Mouse (Mus musculus) liver, embryonic 15.5 days (tissue): Measurements from ENCODE around the gene Cacna1b. TPM values are rescaled to one million over a fixed set of nuclear protein-coding genes. Genes with fewer than 3 reads are reported as not detected.

Source experiments
- ATAC-seq: fragments of 200-750 bp; cut with Nextera tagmentation; 2 replicates; pipeline ENCODE4 v1.8.0; 2017; ENCODE audit warnings: moderate number of reproducible peaks, mild to moderate bottlenecking, moderate library complexity; ENCODE audit not compliant: insufficient read depth
- H3K27ac ChIP-seq: fragments of 300-500 bp; sonication (generic); replicated peaks from 2 replicates; pipeline ENCODE4 v1.5.1; 2015; ENCODE audit warnings: mild to moderate bottlenecking, inconsistent platforms
- H3K27me3 ChIP-seq: fragments of 300-500 bp; sonication (generic); 2 replicates; pipeline ENCODE4 v1.6.1; 2015; ENCODE audit warnings: mild to moderate bottlenecking, inconsistent platforms
- H3K36me3 ChIP-seq: fragments of 300-500 bp; sonication (generic); replicated peaks from 2 replicates; pipeline ENCODE4 v1.6.1; 2015; ENCODE audit warnings: moderate library complexity, mild to moderate bottlenecking, inconsistent platforms
- H3K4me1 ChIP-seq: fragments of 300-500 bp; sonication (generic); replicated peaks from 2 replicates; pipeline ENCODE4 v1.6.1; 2015; ENCODE audit warnings: inconsistent platforms
- H3K4me2 ChIP-seq: fragments of 300-500 bp; sonication (generic); 2 replicates; pipeline ENCODE4 v1.6.1; 2015; ENCODE audit warnings: moderate library complexity, mild to moderate bottlenecking, inconsistent platforms
- H3K4me3 ChIP-seq: fragments of 300-500 bp; sonication (generic); replicated peaks from 2 replicates; pipeline ENCODE4 v1.5.1; 2015; ENCODE audit warnings: mild to moderate bottlenecking, inconsistent platforms
- H3K9ac ChIP-seq: fragments of 300-500 bp; sonication (generic); 2 replicates; pipeline ENCODE4 v1.6.1; 2015; ENCODE audit warnings: moderate library complexity, mild to moderate bottlenecking, inconsistent platforms
- H3K9me3 ChIP-seq: fragments of 300-500 bp; sonication (generic); replicated peaks from 2 replicates; pipeline ENCODE4 v1.6.1; 2016; ENCODE audit warnings: inconsistent platforms
- WGBS: fragments of 180-500 bp; shearing (Covaris S2); methylation state at CpG from one replicate; pipeline ENCODE4 v1.1.7; 2015; ENCODE audit warnings: mixed read lengths; ENCODE audit not compliant: insufficient replicate concordance; 5-methylcytosine and 5-hydroxymethylcytosine counted together
- polyA plus RNA-seq: library from polyadenylated mRNA; unstranded; fragments of >200 nt; fragmentation: Nextera tagmentation; extraction: Ambion mirVana; gene quantifications from 2 replicates; pipeline ENCODE4 v1.2.1, GENCODE M21; 2015

The Cacna1b gene
- polyA plus RNA-seq, 1 experiment from 2014 or later: 0.02 TPM

DNA sequence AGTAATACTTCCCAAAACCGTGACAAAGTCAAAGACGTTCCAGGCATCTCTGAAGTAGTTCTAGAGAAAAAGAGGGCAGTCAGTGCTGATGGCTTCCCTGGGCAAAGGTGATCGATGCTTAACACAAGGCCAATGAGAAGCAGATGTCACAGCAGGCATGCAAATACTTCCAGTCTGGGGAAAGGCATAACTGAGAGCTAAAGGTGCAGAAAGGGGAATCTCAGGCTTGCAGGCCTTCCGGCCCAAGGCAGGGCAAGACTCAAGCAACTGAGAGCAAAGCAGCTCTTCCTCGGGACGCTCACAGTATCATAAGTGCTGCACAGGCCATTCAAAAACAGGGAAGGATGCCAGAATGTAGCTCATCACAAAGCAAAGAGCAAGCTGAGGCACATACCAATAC, 114.4 kb downstream of the Cacna1b start:
- Histone ChIP-seq H3K4me3 (no peak overlapping the region), H3K9me3 (no peaks in the 10 kb centered on the region), H3K9ac (no peak overlapping the region), H3K4me2 (no peak overlapping the region), H3K27ac (no peak overlapping the region), H3K27me3 (no peaks in the 10 kb centered on the region), H3K36me3 (no peaks in the 10 kb centered on the region), H3K4me1 (no peaks in the 10 kb centered on the region)
- WGBS: 59% methylated on average over 6 of the region's 6 CpGs
- ATAC-seq: no peak

DNA sequence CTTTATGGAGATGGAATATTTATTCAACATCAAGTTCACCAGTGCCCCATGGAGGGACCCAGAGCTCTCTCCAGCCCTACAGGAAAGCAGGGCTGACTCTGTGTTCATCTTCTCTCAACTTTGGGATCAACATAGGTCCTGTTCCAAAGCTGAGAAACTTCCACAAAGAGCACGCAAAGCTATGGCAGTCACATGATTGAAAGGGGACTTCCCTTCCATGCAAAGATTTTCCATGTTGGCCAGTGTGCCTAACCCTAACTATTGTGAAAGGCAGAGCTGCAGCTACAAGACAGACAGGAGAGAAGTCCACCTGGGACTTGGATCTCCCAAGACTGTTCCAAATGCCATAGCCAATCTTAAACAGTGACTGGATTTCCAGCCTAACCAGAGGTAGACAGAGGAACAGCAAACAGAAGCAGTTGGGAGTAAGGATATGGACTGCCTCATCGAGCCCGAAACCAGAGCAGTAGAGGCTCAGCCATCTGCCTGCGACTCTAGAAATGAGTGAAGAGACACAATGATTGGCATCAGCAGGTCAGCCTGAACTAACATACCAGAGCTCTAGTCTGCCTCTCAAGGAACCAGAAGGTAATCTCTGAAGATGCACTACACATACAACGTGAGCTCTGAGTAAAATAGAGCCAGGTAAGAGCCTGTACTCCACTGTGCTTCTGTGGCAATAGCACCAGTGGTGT, 116.4 kb downstream of the Cacna1b start:
- Histone ChIP-seq H3K4me1 (no peaks in the 10 kb centered on the region), H3K36me3 (no peaks in the 10 kb centered on the region), H3K9ac (no peak overlapping the region), H3K27ac (no peak overlapping the region), H3K4me2 (no peak overlapping the region), H3K27me3 (no peaks in the 10 kb centered on the region), H3K4me3 (no peak overlapping the region), H3K9me3 (no peaks in the 10 kb centered on the region)
- 61% methylated on average over 5 of the region's 5 CpGs for WGBS
- no peak for ATAC-seq

DNA sequence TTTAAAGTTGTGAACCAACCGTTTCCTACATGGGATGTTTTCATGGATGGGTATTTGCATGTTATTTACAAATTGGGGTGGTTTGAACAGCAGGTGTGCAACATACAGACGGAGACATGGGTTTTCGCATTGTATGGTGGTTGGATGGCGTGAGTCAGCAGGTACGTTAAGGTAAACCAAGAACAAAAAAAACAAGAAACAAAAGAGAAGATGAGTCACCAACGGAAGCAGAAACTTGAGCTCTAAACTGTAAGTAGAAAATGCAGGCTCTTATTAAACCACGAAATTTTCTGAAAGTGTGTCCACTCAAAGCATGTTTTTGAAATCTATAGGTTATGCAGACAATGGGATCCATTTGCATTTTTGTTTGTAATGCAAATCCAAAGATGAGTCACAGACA, 120.1 kb downstream of the Cacna1b start:
- Histone ChIP-seq H3K36me3 (no peaks in the 10 kb centered on the region), H3K9me3 (no peaks in the 10 kb centered on the region), H3K27me3 (no peaks in the 10 kb centered on the region), H3K9ac (no peak overlapping the region), H3K4me3 (no peak overlapping the region), H3K4me2 (no peak overlapping the region), H3K27ac (no peak overlapping the region), H3K4me1 (no peaks in the 10 kb centered on the region)
- no peak for ATAC-seq
- WGBS: 61% methylated on average over 7 of the region's 7 CpGs

DNA sequence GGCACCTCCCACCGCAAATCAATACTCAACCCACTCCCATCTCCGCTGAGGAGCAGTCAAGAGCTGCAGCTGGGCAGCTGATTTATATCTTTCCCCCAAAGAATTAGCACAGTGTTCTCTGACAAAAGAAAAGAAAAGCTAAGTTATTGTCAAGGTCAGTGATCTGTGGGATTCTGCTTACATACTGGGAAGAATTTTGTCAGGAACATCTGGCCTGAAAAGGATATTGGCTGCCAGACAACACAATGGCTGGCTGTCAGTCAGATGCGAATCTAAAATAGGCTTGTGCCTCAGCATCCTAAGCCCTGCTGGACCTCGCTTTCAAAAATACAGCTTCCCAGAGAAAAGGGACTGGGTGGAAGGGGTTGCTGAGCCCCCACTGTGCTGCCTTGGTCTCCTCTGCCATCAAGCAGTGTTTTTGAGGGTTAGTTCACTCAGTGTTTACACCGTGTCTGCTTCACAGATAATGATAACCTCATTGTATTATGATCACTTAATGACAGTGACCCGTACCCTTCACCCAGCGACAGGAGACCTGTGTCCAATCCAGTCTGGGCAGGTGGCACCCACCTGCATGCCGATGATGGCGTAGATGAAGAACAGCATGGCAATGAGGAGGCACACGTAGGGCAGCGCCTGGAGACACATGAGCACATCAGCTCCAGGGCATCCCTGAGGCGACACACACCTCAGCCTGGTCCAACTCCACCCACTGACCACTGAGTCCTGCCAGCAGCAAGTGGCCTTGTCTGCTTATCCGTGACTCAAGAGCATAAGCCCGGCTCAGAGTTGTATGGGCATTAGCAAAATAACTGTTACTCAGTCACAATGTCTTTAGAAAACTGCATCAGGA, 124.6 kb downstream of the Cacna1b start:
- no peaks in the 10 kb centered on the region for H3K27me3 ChIP-seq
- H3K4me3 ChIP-seq: no peak overlapping the region
- WGBS: 60% methylated on average over 14 of the region's 14 CpGs
- no peaks in the 10 kb centered on the region for H3K4me1 ChIP-seq
- H3K9me3 ChIP-seq: no peaks in the 10 kb centered on the region
- H3K27ac ChIP-seq: no peak overlapping the region
- no peaks in the 10 kb centered on the region for H3K36me3 ChIP-seq
- no peak for ATAC-seq
- H3K4me2 ChIP-seq: no peak overlapping the region
- no peak overlapping the region for H3K9ac ChIP-seq

DNA sequence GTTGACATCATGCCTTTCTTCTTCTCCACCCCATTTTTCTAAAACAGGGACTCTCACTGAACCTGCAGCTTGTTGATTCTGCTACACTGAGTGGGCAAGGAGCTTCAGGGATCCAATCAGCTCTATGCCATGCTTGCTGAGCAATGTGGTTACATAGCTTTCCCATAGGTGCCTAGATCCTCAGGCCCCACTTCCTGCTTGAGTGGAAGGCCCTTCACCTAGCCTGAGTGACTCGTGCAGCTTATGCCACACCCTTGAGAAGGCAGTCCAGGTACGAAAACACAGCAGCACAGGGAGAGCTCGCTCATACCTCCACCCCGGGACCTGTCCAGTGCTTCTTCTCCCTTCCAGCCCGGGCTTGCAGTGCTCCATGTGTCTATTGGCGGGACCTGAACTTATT, 129.3 kb downstream of the Cacna1b start:
- H3K4me1 ChIP-seq: no peaks in the 10 kb centered on the region
- no peak overlapping the region for H3K9ac ChIP-seq
- H3K4me3 ChIP-seq: no peak overlapping the region
- H3K9me3 ChIP-seq: no peaks in the 10 kb centered on the region
- WGBS: 58% methylated on average over 6 of the region's 6 CpGs
- H3K4me2 ChIP-seq: no peak overlapping the region
- no peaks in the 10 kb centered on the region for H3K27me3 ChIP-seq
- ATAC-seq: no peak
- no peak overlapping the region for H3K27ac ChIP-seq
- H3K36me3 ChIP-seq: no peaks in the 10 kb centered on the region

DNA sequence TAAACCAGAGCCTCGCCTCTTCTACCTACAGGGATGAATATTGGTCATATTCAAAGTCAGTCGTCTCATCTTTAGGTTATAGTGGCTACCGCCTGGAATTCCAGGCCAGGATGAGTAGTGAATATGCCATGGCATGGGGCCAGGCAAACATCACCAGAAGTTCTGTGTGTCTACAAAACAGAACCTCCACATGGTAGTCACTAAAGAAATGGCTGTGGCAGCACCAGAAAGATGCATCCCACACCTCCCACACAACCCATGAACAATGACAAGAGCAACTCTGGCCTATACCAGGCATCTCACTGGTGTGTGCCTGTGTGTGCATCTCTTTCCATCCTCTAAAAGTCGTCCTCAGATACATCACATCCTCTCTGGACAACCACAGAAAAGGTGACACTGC, 145.8 kb downstream of the Cacna1b start:
- no peak for ATAC-seq
- H3K27ac ChIP-seq: no peak overlapping the region
- H3K4me2 ChIP-seq: no peak overlapping the region
- H3K36me3 ChIP-seq: no peaks in the 10 kb centered on the region
- WGBS: 51% methylated on average over 4 of the region's 4 CpGs
- H3K9me3 ChIP-seq: no peaks in the 10 kb centered on the region
- no peaks in the 10 kb centered on the region for H3K27me3 ChIP-seq
- no peak overlapping the region for H3K4me3 ChIP-seq
- H3K9ac ChIP-seq: no peak overlapping the region
- no peaks in the 10 kb centered on the region for H3K4me1 ChIP-seq

DNA sequence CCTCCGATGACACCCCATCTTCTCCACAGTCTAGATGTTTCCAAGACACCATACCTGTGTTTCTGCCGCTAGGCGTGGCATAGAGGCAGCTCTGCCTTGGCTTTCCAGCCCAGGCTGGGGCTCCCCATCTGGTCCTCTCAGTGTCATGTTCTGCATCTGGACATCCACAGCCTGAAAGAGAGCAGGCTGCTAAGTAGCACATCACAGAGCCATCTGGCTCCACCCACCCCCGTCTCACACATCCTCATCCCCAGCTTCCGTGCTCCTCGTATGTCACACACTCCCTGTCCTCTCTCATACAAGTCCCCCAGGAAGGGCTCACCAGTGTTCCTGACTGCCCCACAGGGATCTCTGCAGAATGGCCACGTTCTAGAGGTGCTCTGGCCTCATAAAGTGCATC, 153.2 kb downstream of the Cacna1b start:
- Histone ChIP-seq H3K4me2 (no peak overlapping the region), H3K27me3 (no peaks in the 10 kb centered on the region), H3K9me3 (no peaks in the 10 kb centered on the region), H3K27ac (no peak overlapping the region), H3K9ac (no peak overlapping the region), H3K4me3 (no peak overlapping the region), H3K36me3 (no peaks in the 10 kb centered on the region), H3K4me1 (no peaks in the 10 kb centered on the region)
- 56% methylated on average over 7 of the region's 7 CpGs for WGBS
- no peak for ATAC-seq

DNA sequence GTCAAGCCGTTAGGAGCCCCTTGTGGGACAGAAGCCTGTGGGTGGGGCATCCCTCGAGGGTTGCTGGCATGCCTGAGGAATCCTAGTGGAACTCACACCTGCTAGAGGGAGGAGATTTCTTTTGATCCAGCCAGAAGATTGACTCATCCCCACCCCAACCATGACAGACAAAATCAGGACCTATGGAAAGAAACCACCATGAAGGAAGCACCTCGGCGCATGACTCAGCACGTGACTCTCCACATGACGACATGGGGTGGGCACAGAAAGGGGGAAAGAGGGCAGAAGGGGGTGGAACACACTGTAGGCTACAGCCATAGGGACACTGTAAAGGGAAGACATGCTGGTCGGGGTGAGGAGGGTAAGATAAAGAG, 154.2 kb downstream of the Cacna1b start:
- Histone ChIP-seq H3K27me3 (no peaks in the 10 kb centered on the region), H3K9me3 (no peaks in the 10 kb centered on the region), H3K36me3 (no peaks in the 10 kb centered on the region), H3K9ac (no peak overlapping the region), H3K27ac (no peak overlapping the region), H3K4me3 (no peak overlapping the region), H3K4me2 (no peak overlapping the region; the same call in 1 of the 2 replicates), H3K4me1 (no peaks in the 10 kb centered on the region)
- 14% methylated on average over 7 of the region's 7 CpGs for WGBS
- ATAC-seq: no peak

DNA sequence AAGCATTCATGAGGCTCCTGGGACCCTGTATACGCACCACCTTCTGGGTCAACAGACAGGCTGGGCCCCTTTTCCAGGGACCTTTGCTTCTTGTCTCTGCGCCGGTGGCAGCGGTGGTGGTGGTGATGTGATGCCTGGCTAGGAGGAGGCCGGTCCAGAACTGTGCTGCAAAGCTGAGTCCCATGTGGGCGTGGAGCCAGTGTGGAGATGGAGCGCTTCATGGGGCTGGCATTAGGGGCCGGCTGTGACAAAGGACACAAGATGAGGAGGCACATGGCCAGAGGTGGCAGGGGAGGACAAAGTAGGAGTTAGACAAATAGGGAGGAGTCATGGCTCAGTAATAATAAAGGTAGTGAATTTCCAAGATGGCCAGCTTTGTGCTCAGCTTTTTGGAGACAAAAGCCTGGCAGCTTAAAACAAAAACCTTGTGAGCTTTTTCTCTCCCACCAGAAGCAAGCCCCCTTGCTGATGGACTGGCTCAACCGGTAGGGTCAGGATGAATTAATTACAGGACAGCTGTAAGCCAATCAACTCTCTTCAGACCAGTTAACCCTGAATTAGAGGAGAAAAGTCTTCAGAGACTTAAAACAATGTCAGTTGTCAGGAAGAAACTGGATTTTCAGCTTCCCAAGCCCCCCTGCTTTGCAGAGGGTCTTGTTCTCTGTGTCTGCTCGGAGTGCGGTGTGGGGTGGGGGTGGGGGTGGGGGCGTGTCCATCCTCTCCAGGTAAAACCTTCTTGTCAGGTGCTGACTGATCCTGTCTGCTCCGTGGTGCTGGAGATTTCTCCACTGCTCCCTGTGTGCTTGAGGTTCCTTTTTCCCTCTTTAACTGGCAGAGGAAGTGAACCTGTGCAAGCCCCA, 154.8 kb downstream of the Cacna1b start:
- Histone ChIP-seq H3K27ac (no peak overlapping the region), H3K36me3 (no peaks in the 10 kb centered on the region), H3K9me3 (no peaks in the 10 kb centered on the region), H3K4me2 (no peak overlapping the region; the same call in 1 of the 2 replicates), H3K9ac (no peak overlapping the region), H3K27me3 (no peaks in the 10 kb centered on the region), H3K4me3 (no peak overlapping the region), H3K4me1 (no peaks in the 10 kb centered on the region)
- ATAC-seq: no peak
- 35% methylated on average over 13 of the region's 13 CpGs for WGBS

DNA sequence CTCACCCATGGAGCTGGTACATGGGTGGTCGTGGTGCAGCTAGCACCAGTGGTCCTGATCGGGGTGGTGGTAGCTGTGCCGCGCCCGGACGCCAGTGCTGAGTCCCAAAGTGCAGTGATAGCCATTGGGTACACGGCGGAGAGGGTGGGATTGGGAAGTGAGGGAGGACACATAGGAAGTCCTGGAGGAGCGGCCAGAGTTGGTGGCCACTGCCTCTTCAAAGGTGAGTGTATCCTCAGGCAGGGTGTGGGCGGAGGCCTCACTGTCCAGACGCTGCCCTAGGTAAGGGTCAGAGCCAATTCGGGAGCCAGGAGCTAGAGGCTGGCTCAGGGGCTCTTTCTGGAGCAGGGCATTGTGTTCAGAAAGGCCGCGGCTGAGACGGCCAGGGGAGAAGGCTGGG, 156.4 kb downstream of the Cacna1b start:
- Histone ChIP-seq H3K9ac (no peak overlapping the region), H3K4me1 (no peaks in the 10 kb centered on the region), H3K4me2 (no peak overlapping the region), H3K27me3 (no peaks in the 10 kb centered on the region), H3K36me3 (no peaks in the 10 kb centered on the region), H3K27ac (no peak overlapping the region), H3K4me3 (no peak overlapping the region), H3K9me3 (no peaks in the 10 kb centered on the region)
- ATAC-seq: no peak
- 79% methylated on average over 15 of the region's 15 CpGs for WGBS

DNA sequence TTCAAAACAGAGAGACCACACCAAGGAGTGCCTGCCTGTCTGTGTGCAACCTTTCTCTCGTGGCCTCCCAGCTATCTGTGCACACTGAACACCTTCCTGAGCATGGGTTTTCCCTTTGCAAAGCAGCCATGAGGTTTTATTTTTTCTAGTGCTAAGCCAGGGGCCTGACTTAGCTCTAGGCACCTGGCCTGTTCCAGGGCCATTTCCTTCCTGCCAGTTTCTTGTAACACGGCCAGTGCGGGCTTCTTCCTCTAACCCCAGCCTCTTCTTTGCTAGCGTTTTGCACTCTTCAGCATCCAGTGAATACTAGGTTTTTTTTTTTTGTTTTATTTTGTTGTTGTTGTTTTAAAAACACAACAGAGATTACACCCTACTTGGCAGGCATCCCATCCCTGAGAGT, 157.9 kb downstream of the Cacna1b start:
- Histone ChIP-seq H3K4me3 (no peak overlapping the region), H3K27me3 (no peaks in the 10 kb centered on the region), H3K4me1 (no peaks in the 10 kb centered on the region), H3K4me2 (no peak overlapping the region), H3K27ac (no peak overlapping the region), H3K36me3 (no peaks in the 10 kb centered on the region), H3K9me3 (no peaks in the 10 kb centered on the region), H3K9ac (no peak overlapping the region)
- no peak for ATAC-seq
- WGBS: 33% methylated on average over 4 of the region's 4 CpGs
